ENCODE assay signal across 8 mouse cellular contexts in the genomic region with DNA sequence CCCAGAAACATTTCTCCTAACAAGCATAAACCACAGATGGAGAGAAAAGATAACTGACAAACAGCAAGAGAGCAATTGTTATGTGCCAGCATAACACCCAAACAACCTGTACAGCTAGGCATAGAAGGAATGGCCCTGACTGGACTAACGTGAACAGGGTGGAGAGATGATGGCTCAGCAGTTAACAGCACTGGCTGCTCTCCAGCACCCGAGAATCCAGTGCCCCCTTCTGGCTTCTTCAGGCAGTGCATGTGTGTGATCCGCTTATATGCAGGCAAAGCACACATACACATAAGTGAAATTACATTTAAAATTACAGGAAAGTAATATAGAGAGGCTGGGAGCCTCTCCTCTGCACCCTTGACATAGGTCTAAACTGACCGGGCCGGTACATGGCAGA. TPM values are rescaled to one million over a fixed set of nuclear protein-coding genes. Genes with fewer than 3 reads are reported as not detected.
DNase-seq lines count a peak whose midpoint lies in the region; ATAC-seq and TF ChIP-seq lines count a peak whose summit lies in the region.

No protein-coding gene starts in this region.

- no peak overlapping the region for H3K9ac ChIP-seq in midbrain, embryonic 14.5 days (replicated peaks; ENCODE audit: low read length)
- no peak overlapping the region for H3K9ac ChIP-seq in midbrain, embryonic 13.5 days (replicated peaks)
- no peak overlapping the region for H3K9ac ChIP-seq in intestine, postnatal 0 days (ENCODE audit: low read depth, low read length)
- H3K9ac ChIP-seq in lung, postnatal 0 days (replicated peaks; ENCODE audit: low read depth): no peak overlapping the region

- no peaks in the 10 kb centered on the region for H3K27me3 ChIP-seq in midbrain, embryonic 14.5 days (ENCODE audit: control insufficient read depth, insufficient read depth, low read length)
- no peaks in the 10 kb centered on the region for H3K27me3 ChIP-seq in midbrain, embryonic 13.5 days
- no peaks in the 10 kb centered on the region for H3K27me3 ChIP-seq in intestine, postnatal 0 days (replicated peaks; ENCODE audit: control insufficient read depth, insufficient read depth, low read length)
- H3K27me3 ChIP-seq in lung, postnatal 0 days (replicated peaks; ENCODE audit: insufficient read depth, low read length): no peaks in the 10 kb centered on the region
- no peaks in the 10 kb centered on the region for H3K27me3 ChIP-seq in thymus, adult 2 months (ENCODE audit: control insufficient read depth, insufficient read depth, low read length)

- no peak overlapping the region for H3K4me2 ChIP-seq in midbrain, embryonic 14.5 days (ENCODE audit: low read length)
- H3K4me2 ChIP-seq in midbrain, embryonic 13.5 days (replicated peaks): no peak overlapping the region
- no peak overlapping the region for H3K4me2 ChIP-seq in intestine, postnatal 0 days (replicated peaks; ENCODE audit: low read depth)
- no peak overlapping the region for H3K4me2 ChIP-seq in lung, postnatal 0 days (replicated peaks; ENCODE audit: low read depth, low read length)

- 44% methylated on average over 5 of the region's 5 CpGs for WGBS in midbrain, embryonic 14.5 days
- 49% methylated on average over 5 of the region's 5 CpGs for WGBS in midbrain, embryonic 13.5 days
- WGBS in bone marrow, adult 2 months: 24% methylated on average over 5 of the region's 5 CpGs
- WGBS in intestine, postnatal 0 days: 50% methylated on average over 5 of the region's 5 CpGs
- 49% methylated on average over 5 of the region's 5 CpGs for WGBS in lung, postnatal 0 days
- WGBS in thymus, adult 2 months: 44% methylated on average over 5 of the region's 5 CpGs

- no peaks in the 10 kb centered on the region for H3K4me1 ChIP-seq in midbrain, embryonic 14.5 days (ENCODE audit: control insufficient read depth, insufficient read depth, low read length)
- H3K4me1 ChIP-seq in midbrain, embryonic 13.5 days (replicated peaks): no peaks in the 10 kb centered on the region
- H3K4me1 ChIP-seq in bone marrow, adult 2 months (ENCODE audit: control insufficient read depth, insufficient read depth, low read length): no peaks in the 10 kb centered on the region; the same call in none of the 2 replicates
- no peaks in the 10 kb centered on the region for H3K4me1 ChIP-seq in intestine, postnatal 0 days (replicated peaks; ENCODE audit: control insufficient read depth, insufficient read depth, low read length)
- H3K4me1 ChIP-seq in lung, postnatal 0 days (ENCODE audit: insufficient read depth, low read depth, low read length): no peaks in the 10 kb centered on the region
- H3K4me1 ChIP-seq in thymus, adult 2 months (replicated peaks; ENCODE audit: control insufficient read depth, insufficient read depth, low read length): no peaks in the 10 kb centered on the region

- DNase-seq in cerebellum, postnatal 14 days: peak; percentile 23 to 57
- no peak for DNase-seq in cerebellum, adult 9-11 months
- DNase-seq in midbrain, embryonic 14.5 days: peak; percentile 63
- peak; percentile 28 for DNase-seq in lung, postnatal 0 days (ENCODE audit: low spot score)
- peak; percentile 66 for DNase-seq in thymus, adult 2 months

- 0 out of 2 replicates have a peak, but pooled peaks cover 10% of the 10 kb centered on the region for H3K36me3 ChIP-seq in midbrain, embryonic 14.5 days (ENCODE audit: control insufficient read depth, insufficient read depth, low read length)
- peaks cover 8% of the 10 kb centered on the region; the same call in 1 of the 2 replicates for H3K36me3 ChIP-seq in midbrain, embryonic 13.5 days
- peaks cover 49% of the 10 kb centered on the region for H3K36me3 ChIP-seq in intestine, postnatal 0 days (ENCODE audit: control insufficient read depth, insufficient read depth)
- H3K36me3 ChIP-seq in lung, postnatal 0 days (ENCODE audit: insufficient read depth, low read length): peaks cover 4% of the 10 kb centered on the region
- no peaks in the 10 kb centered on the region for H3K36me3 ChIP-seq in thymus, adult 2 months (ENCODE audit: control insufficient read depth, insufficient read depth, low read length)

- no peak for ATAC-seq in midbrain, embryonic 14.5 days (ENCODE audit: low FRiP score, low TSS enrichment)
- ATAC-seq in midbrain, embryonic 13.5 days: no peak
- ATAC-seq in intestine, postnatal 0 days: peak; percentile 68; the same call in 1 of the 2 replicates
- ATAC-seq in lung, postnatal 0 days: no peak

- H3K9me3 ChIP-seq in midbrain, embryonic 14.5 days (ENCODE audit: control insufficient read depth, low read length): no peaks in the 10 kb centered on the region
- H3K9me3 ChIP-seq in midbrain, embryonic 13.5 days: no peaks in the 10 kb centered on the region
- H3K9me3 ChIP-seq in intestine, postnatal 0 days (ENCODE audit: control insufficient read depth): no peaks in the 10 kb centered on the region
- H3K9me3 ChIP-seq in lung, postnatal 0 days (ENCODE audit: low read length): no peaks in the 10 kb centered on the region

- no peak overlapping the region for H3K27ac ChIP-seq in midbrain, embryonic 14.5 days (replicated peaks; ENCODE audit: low read depth, low read length)
- no peak overlapping the region for H3K27ac ChIP-seq in midbrain, embryonic 13.5 days
- H3K27ac ChIP-seq in bone marrow, adult 2 months (ENCODE audit: control insufficient read depth, insufficient read depth, low read depth, low read length, poor library complexity): no peak overlapping the region
- H3K27ac ChIP-seq in intestine, postnatal 0 days (ENCODE audit: low read depth, low read length): no peak overlapping the region
- no peak overlapping the region for H3K27ac ChIP-seq in lung, postnatal 0 days (ENCODE audit: low read length)
- no peak overlapping the region for H3K27ac ChIP-seq in thymus, adult 2 months (ENCODE audit: control insufficient read depth, insufficient read depth, low read length)

- TF ChIP-seq EP300 in lung, postnatal 0 days (IDR thresholded peaks at IDR 0.05): no peak

- peak; percentile 69 for TF ChIP-seq CTCF in bone marrow, adult 2 months (IDR thresholded peaks at IDR 0.05; ENCODE audit: control insufficient read depth, insufficient read depth, low read length)
- TF ChIP-seq CTCF in intestine, postnatal 0 days (IDR thresholded peaks at IDR 0.05; ENCODE audit: low read depth): peak; percentile 83
- TF ChIP-seq CTCF in lung, postnatal 0 days (IDR thresholded peaks at IDR 0.05): peak; percentile 70
- TF ChIP-seq CTCF in thymus, adult 2 months (IDR thresholded peaks at IDR 0.05; ENCODE audit: borderline replicate concordance, control insufficient read depth, extremely low read depth, insufficient read depth, low read length, poor library complexity): 0 out of 2 replicates have a peak, but pooled peaks have one; percentile 40

- no peak overlapping the region for H3K4me3 ChIP-seq in midbrain, embryonic 14.5 days (replicated peaks; ENCODE audit: low read depth, low read length)
- no peak overlapping the region for H3K4me3 ChIP-seq in midbrain, embryonic 13.5 days (replicated peaks)
- H3K4me3 ChIP-seq in bone marrow, adult 2 months (replicated peaks; ENCODE audit: control insufficient read depth, low read depth, low read length): no peak overlapping the region
- H3K4me3 ChIP-seq in intestine, postnatal 0 days (ENCODE audit: low read depth, low read length): no peak overlapping the region
- H3K4me3 ChIP-seq in lung, postnatal 0 days (ENCODE audit: low read depth, low read length): no peak overlapping the region
- H3K4me3 ChIP-seq in thymus, adult 2 months (ENCODE audit: control insufficient read depth, insufficient read depth, low read length): no peak overlapping the region

- no peak for TF ChIP-seq POLR2A in bone marrow, adult 2 months (IDR thresholded peaks at IDR 0.05; ENCODE audit: borderline replicate concordance, control insufficient read depth, low read depth, low read length)
- no peak for TF ChIP-seq POLR2A in thymus, adult 2 months (IDR thresholded peaks at IDR 0.05; ENCODE audit: control insufficient read depth, extremely low read depth, insufficient read depth, low read length, poor library complexity)

RNA-seq across cellular contexts. Expression of a gene that starts 16.2 kb away (rescaled TPM):
- 6.0 and 7.0 TPM in 2 replicates for polyA plus RNA-seq in midbrain, embryonic 14.5 days (2014; fragmentation: Nextera tagmentation; extraction: Ambion mirVana)
- polyA plus RNA-seq in midbrain, embryonic 13.5 days (2015; fragmentation: Nextera tagmentation; extraction: Ambion mirVana): 7.2 and 7.7 TPM in 2 replicates
- polyA plus RNA-seq in bone marrow, adult 2 months (2011; ENCODE audit: insufficient read depth, insufficient read length, low replicate concordance, missing spikeins): 3.3 and 6.8 TPM in 2 replicates
- polyA plus RNA-seq in intestine, postnatal 0 days (2015; fragmentation: Nextera tagmentation; extraction: Ambion mirVana): 60.6 and 65.0 TPM in 2 replicates
- 9.1 and 11.2 TPM in 2 replicates for polyA plus RNA-seq in lung, postnatal 0 days (2015; fragmentation: Nextera tagmentation; extraction: Ambion mirVana)
- 21.7 and 22.4 TPM in 2 replicates for polyA plus RNA-seq in thymus, adult 2 months (2012; rRNA removed)

RNA-seq across cellular contexts. Expression of a gene that starts 16.4 kb away (rescaled TPM):
- 73.3 and 82.1 TPM in 2 replicates for polyA plus RNA-seq in midbrain, embryonic 14.5 days (2014; fragmentation: Nextera tagmentation; extraction: Ambion mirVana)
- polyA plus RNA-seq in midbrain, embryonic 13.5 days (2015; fragmentation: Nextera tagmentation; extraction: Ambion mirVana): 65.5 and 66.0 TPM in 2 replicates
- 15.9 and 25.3 TPM in 2 replicates for polyA plus RNA-seq in bone marrow, adult 2 months (2011; ENCODE audit: insufficient read depth, insufficient read length, low replicate concordance, missing spikeins)
- 32.2 and 32.9 TPM in 2 replicates for polyA plus RNA-seq in intestine, postnatal 0 days (2015; fragmentation: Nextera tagmentation; extraction: Ambion mirVana)
- 36.8 and 42.1 TPM in 2 replicates for polyA plus RNA-seq in lung, postnatal 0 days (2015; fragmentation: Nextera tagmentation; extraction: Ambion mirVana)
- polyA plus RNA-seq in thymus, adult 2 months (2012; rRNA removed): 16.8 and 19.1 TPM in 2 replicates

RNA-seq across cellular contexts. Expression of a gene that starts 38.9 kb away (rescaled TPM):
- polyA plus RNA-seq in midbrain, embryonic 14.5 days (2014; fragmentation: Nextera tagmentation; extraction: Ambion mirVana): not detected in 2 replicates
- not detected in 2 replicates for polyA plus RNA-seq in midbrain, embryonic 13.5 days (2015; fragmentation: Nextera tagmentation; extraction: Ambion mirVana)
- 3.4 TPM in 1 of 2 replicates, not detected in the other for polyA plus RNA-seq in bone marrow, adult 2 months (2011; ENCODE audit: insufficient read depth, insufficient read length, low replicate concordance, missing spikeins)
- not detected in 2 replicates for polyA plus RNA-seq in intestine, postnatal 0 days (2015; fragmentation: Nextera tagmentation; extraction: Ambion mirVana)
- not detected in 2 replicates for polyA plus RNA-seq in lung, postnatal 0 days (2015; fragmentation: Nextera tagmentation; extraction: Ambion mirVana)
- polyA plus RNA-seq in thymus, adult 2 months (2012; rRNA removed): not detected in 2 replicates

RNA-seq across cellular contexts. Expression of a gene that starts 47.4 kb away (rescaled TPM):
- polyA plus RNA-seq in midbrain, embryonic 14.5 days (2014; fragmentation: Nextera tagmentation; extraction: Ambion mirVana): 0.46 and 0.80 TPM in 2 replicates
- 0.46 and 0.47 TPM in 2 replicates for polyA plus RNA-seq in midbrain, embryonic 13.5 days (2015; fragmentation: Nextera tagmentation; extraction: Ambion mirVana)
- polyA plus RNA-seq in bone marrow, adult 2 months (2011; ENCODE audit: insufficient read depth, insufficient read length, low replicate concordance, missing spikeins): 2.6 and 6.1 TPM in 2 replicates
- 5.8 and 7.0 TPM in 2 replicates for polyA plus RNA-seq in intestine, postnatal 0 days (2015; fragmentation: Nextera tagmentation; extraction: Ambion mirVana)
- 1.8 and 1.9 TPM in 2 replicates for polyA plus RNA-seq in lung, postnatal 0 days (2015; fragmentation: Nextera tagmentation; extraction: Ambion mirVana)
- polyA plus RNA-seq in thymus, adult 2 months (2012; rRNA removed): 9.1 and 13.6 TPM in 2 replicates
